Mouse (Mus musculus): ENCODE data around the gene Atg16l2.

- TF ChIP-seq CTCF (IDR thresholded peaks at IDR 0.05; ENCODE audit: borderline replicate concordance, insufficient read depth, low read depth, low read length), result no peak
- TF ChIP-seq POLR2A (IDR thresholded peaks at IDR 0.05; ENCODE audit: borderline replicate concordance, insufficient read depth, low read length), result no peak
These were observed 11.0 kb upstream of the Atg16l2 start for GRCm38 (mm10) chr7:101313033-101313432.
